Mouse (Mus musculus): ENCODE measurements around the gene Ndufv1. TPM values are rescaled to one million over a fixed set of nuclear protein-coding genes. Genes with fewer than 3 reads are reported as not detected.

The Ndufv1 gene
- polyA plus RNA-seq (2014; fragmentation: Illumina TruSeq; extraction: RNeasy Lipid Tissue Mini Kit (QIAGEN cat#74804); ENCODE audit: low replicate concordance), result 2.5 TPM

DNA sequence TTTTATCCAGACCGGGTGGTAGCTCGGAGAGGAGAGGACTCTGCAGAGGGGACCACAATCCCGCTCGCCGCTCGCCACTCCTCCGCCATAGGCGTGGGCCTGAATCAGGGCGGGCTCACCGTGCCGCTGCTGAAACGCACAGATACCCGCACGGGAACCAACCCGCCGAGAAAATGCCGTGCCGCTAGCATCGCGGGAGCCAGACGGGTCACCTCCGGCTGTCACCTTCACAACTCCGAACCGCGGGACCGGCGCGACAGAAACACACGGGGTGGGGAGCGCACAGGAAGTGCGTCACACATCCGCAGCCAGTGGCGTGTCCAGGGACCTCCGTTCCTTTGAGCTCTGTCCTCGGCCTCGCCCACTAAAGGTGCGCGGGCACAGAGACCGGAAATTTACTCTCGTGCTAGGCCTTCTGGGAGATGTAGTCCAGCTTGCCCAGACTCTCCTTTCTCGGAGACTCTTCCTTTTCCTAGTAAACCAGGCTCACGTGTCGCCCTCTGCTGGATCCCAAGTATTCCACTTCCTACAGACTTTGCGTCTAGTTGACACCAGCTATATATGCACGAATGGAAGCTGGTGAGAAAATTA, at the start of gene Ndufv1:
TSS of gene Ndufv1 (minus strand) at position 375 of the 591 bp plus-strand sequence.

DNA sequence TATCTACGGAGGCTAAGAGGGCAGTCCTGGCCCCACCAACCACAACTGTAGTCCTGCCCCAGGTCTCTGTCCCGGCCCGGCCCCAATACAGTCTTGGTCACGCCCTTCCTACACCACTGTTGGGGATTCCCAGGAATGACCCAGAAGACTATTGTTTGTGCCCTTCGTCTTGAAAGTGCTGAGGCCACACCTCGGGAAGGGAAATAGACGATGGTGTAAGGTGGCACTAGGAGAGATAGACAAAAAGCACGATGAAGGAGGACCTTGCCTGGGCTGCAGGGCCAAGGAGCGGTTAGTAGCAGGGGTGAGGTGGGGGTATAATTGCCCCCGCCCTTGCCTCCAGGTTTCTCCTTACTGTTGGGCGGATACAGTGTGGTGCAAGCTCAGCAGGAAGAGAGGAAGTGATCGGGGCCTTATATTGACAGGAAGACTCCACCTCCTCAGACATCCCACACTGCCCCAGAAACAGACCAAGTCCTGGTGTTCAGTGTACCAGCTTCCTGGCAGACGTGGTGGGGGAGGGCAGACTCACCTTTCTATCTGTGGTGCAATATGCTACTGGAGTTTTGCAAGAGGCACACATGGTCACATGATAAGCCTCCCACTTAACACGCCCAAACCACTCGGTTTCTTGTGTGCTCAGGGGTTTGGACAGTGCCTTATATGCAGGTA, 46.6 kb upstream of the Ndufv1 start, which contains the start of gene Gstp3:
TSS of gene Gstp3 (minus strand) at position 501 of the 672 bp plus-strand sequence.

GRCm38 (mm10) chr19:4045966-4046865, 33.6 kb upstream of the Ndufv1 start, which contains the start of gene Gstp2:
Gene Gstp2, minus strand, starts transcription at chr19:4046023.

DNA sequence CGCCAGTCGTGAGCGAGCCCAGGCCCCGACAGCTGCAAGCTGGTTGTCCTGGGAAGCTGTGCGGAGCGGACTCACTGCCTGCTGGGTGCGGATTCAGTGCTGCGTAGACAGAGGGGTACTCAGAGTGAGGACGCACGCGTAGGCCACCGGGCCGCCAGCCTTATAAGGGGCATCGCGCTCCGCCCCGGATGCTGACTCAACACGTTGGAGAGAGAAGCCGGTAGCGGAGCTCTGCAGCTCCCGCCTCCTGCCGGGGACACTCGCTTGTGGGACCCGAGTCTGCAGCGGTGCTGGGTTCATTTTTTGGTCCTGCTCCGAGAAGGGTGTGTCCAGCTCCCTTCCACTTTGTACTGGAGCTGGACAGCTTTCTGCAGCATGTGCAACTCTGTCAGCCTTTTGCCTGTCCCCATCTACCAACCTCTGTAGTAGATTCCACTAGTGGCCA, 25.2 kb upstream of the Ndufv1 start, which contains the start of gene Gstp1:
TSS of gene Gstp1 (minus strand) at position 198 of the 445 bp plus-strand sequence.

DNA sequence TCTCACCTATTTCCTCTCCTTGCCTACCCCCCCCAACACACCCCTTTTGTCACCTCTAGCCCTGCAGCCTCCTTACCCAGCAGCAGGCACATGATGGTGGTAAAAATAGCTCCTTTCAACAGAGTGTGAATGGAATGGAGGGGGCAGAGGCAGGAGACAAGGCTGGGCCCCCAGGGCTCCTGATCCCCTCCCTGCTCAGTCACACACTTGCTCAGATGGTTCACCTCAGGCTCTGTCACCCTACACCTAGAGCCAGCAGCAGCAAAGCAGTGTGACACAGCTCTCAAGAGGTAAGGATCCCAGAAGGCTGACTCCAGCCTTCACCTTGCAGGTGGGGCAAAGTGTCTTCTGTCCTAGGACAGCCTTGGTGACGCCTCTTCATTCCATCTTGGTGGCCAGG, 9.5 kb downstream of the Ndufv1 start, which contains the start of gene Doc2g:
TSS of gene Doc2g (plus strand) at position 202 of the 400 bp plus-strand sequence.

GRCm38 (mm10) chr19:4000119-4000900, 12.3 kb downstream of the Ndufv1 start, which contains the start of the genes Nudt8 and Gm49405:
Gene Nudt8, plus strand, starts transcription at chr19:4000580.
Gene Gm49405, plus strand, starts transcription at chr19:4000626.

GRCm38 (mm10) chr19:3992416-3992815, 20.2 kb downstream of the Ndufv1 start, which contains the start of gene Tbx10:
Gene Tbx10, plus strand, starts transcription at chr19:3992752.

GRCm38 (mm10) chr19:3986334-3986733, 26.3 kb downstream of the Ndufv1 start, which contains the start of gene Acy3:
Gene Acy3, plus strand, starts transcription at chr19:3986570.

GRCm38 (mm10) chr19:3972229-3972628, 40.4 kb downstream of the Ndufv1 start, which contains the start of gene Aldh3b2:
Gene Aldh3b2, plus strand, starts transcription at chr19:3972328.

DNA sequence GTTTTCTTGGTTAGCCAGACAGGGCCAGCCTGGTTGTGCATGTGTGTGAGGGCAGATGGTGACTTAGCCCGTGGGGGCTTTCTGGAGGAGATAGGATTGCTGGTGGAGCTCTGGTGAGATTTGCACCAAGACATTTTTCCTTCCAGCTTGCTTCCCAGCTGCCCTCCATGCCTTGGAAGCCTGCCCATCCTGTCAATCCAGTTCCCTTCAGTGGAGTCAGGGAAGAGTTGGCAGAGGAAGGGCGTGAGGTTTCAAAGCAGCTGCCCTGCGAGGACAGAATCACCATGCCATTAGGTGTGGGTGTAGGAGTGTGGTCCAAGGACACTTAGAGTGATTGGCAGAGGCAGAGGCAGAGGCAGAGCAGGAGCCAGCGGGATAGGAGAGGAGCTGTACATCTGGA, 54.1 kb downstream of the Ndufv1 start, which contains the start of gene Aldh3b3:
TSS of gene Aldh3b3 (plus strand) at position 176 of the 400 bp plus-strand sequence.

Other genes with a start within 250 kb of the Ndufv1 start
- 149 TPM for gene Kmt5b, start 245.4 kb downstream of the Ndufv1 start, polyA plus RNA-seq (2014; fragmentation: Illumina TruSeq; extraction: RNeasy Lipid Tissue Mini Kit (QIAGEN cat#74804); ENCODE audit: low replicate concordance)
- 266 TPM for gene Chka, start 161.0 kb downstream of the Ndufv1 start, polyA plus RNA-seq (2014; fragmentation: Illumina TruSeq; extraction: RNeasy Lipid Tissue Mini Kit (QIAGEN cat#74804); ENCODE audit: low replicate concordance)
- 1.8 TPM for gene Tcirg1, start 105.7 kb downstream of the Ndufv1 start, polyA plus RNA-seq (2014; fragmentation: Illumina TruSeq; extraction: RNeasy Lipid Tissue Mini Kit (QIAGEN cat#74804); ENCODE audit: low replicate concordance)
- 0.63 TPM for gene Ndufs8, start 100.0 kb downstream of the Ndufv1 start, polyA plus RNA-seq (2014; fragmentation: Illumina TruSeq; extraction: RNeasy Lipid Tissue Mini Kit (QIAGEN cat#74804); ENCODE audit: low replicate concordance)
- gene Aldh3b1, start 83.0 kb downstream of the Ndufv1 start, polyA plus RNA-seq (2014; fragmentation: Illumina TruSeq; extraction: RNeasy Lipid Tissue Mini Kit (QIAGEN cat#74804); ENCODE audit: low replicate concordance), result 1.9 TPM
- 0.33 TPM for gene Unc93b1, start 77.6 kb downstream of the Ndufv1 start, polyA plus RNA-seq (2014; fragmentation: Illumina TruSeq; extraction: RNeasy Lipid Tissue Mini Kit (QIAGEN cat#74804); ENCODE audit: low replicate concordance)
- gene Aldh3b3, start 54.2 kb downstream of the Ndufv1 start, polyA plus RNA-seq (2014; fragmentation: Illumina TruSeq; extraction: RNeasy Lipid Tissue Mini Kit (QIAGEN cat#74804); ENCODE audit: low replicate concordance), result not detected
- not detected for gene Aldh3b2, start 40.5 kb downstream of the Ndufv1 start, polyA plus RNA-seq (2014; fragmentation: Illumina TruSeq; extraction: RNeasy Lipid Tissue Mini Kit (QIAGEN cat#74804); ENCODE audit: low replicate concordance)
- gene Acy3, start 26.2 kb downstream of the Ndufv1 start, polyA plus RNA-seq (2014; fragmentation: Illumina TruSeq; extraction: RNeasy Lipid Tissue Mini Kit (QIAGEN cat#74804); ENCODE audit: low replicate concordance), result 5.0 TPM
- gene Tbx10, start 20.1 kb downstream of the Ndufv1 start, polyA plus RNA-seq (2014; fragmentation: Illumina TruSeq; extraction: RNeasy Lipid Tissue Mini Kit (QIAGEN cat#74804); ENCODE audit: low replicate concordance), result not detected
- not detected for gene Nudt8, start 12.2 kb downstream of the Ndufv1 start, polyA plus RNA-seq (2014; fragmentation: Illumina TruSeq; extraction: RNeasy Lipid Tissue Mini Kit (QIAGEN cat#74804); ENCODE audit: low replicate concordance)
- 0.19 TPM for gene Gm49405, start 12.2 kb downstream of the Ndufv1 start, polyA plus RNA-seq (2014; fragmentation: Illumina TruSeq; extraction: RNeasy Lipid Tissue Mini Kit (QIAGEN cat#74804); ENCODE audit: low replicate concordance)
- not detected for gene Doc2g, start 9.5 kb downstream of the Ndufv1 start, polyA plus RNA-seq (2014; fragmentation: Illumina TruSeq; extraction: RNeasy Lipid Tissue Mini Kit (QIAGEN cat#74804); ENCODE audit: low replicate concordance)
- gene Gstp1, start 25.2 kb upstream of the Ndufv1 start, polyA plus RNA-seq (2014; fragmentation: Illumina TruSeq; extraction: RNeasy Lipid Tissue Mini Kit (QIAGEN cat#74804); ENCODE audit: low replicate concordance), result 15.3 TPM
- 8.5 TPM for gene Gstp2, start 33.2 kb upstream of the Ndufv1 start, polyA plus RNA-seq (2014; fragmentation: Illumina TruSeq; extraction: RNeasy Lipid Tissue Mini Kit (QIAGEN cat#74804); ENCODE audit: low replicate concordance)
- not detected for gene Gstp3, start 46.8 kb upstream of the Ndufv1 start, polyA plus RNA-seq (2014; fragmentation: Illumina TruSeq; extraction: RNeasy Lipid Tissue Mini Kit (QIAGEN cat#74804); ENCODE audit: low replicate concordance)
- not detected for gene Cabp2, start 68.8 kb upstream of the Ndufv1 start, polyA plus RNA-seq (2014; fragmentation: Illumina TruSeq; extraction: RNeasy Lipid Tissue Mini Kit (QIAGEN cat#74804); ENCODE audit: low replicate concordance)
- 2.9 TPM for gene Cdk2ap2, start 84.4 kb upstream of the Ndufv1 start, polyA plus RNA-seq (2014; fragmentation: Illumina TruSeq; extraction: RNeasy Lipid Tissue Mini Kit (QIAGEN cat#74804); ENCODE audit: low replicate concordance)
- 0.93 TPM for gene Pitpnm1, start 87.2 kb upstream of the Ndufv1 start, polyA plus RNA-seq (2014; fragmentation: Illumina TruSeq; extraction: RNeasy Lipid Tissue Mini Kit (QIAGEN cat#74804); ENCODE audit: low replicate concordance)
- gene Aip, start 113.1 kb upstream of the Ndufv1 start, polyA plus RNA-seq (2014; fragmentation: Illumina TruSeq; extraction: RNeasy Lipid Tissue Mini Kit (QIAGEN cat#74804); ENCODE audit: low replicate concordance), result not detected
- gene Gpr152, start 127.0 kb upstream of the Ndufv1 start, polyA plus RNA-seq (2014; fragmentation: Illumina TruSeq; extraction: RNeasy Lipid Tissue Mini Kit (QIAGEN cat#74804); ENCODE audit: low replicate concordance), result not detected
- gene Cabp4, start 131.2 kb upstream of the Ndufv1 start, polyA plus RNA-seq (2014; fragmentation: Illumina TruSeq; extraction: RNeasy Lipid Tissue Mini Kit (QIAGEN cat#74804); ENCODE audit: low replicate concordance), result 0.71 TPM
- gene Coro1b, start 135.8 kb upstream of the Ndufv1 start, polyA plus RNA-seq (2014; fragmentation: Illumina TruSeq; extraction: RNeasy Lipid Tissue Mini Kit (QIAGEN cat#74804); ENCODE audit: low replicate concordance), result 9.9 TPM
- 1.9 TPM for gene Ptprcap, start 140.8 kb upstream of the Ndufv1 start, polyA plus RNA-seq (2014; fragmentation: Illumina TruSeq; extraction: RNeasy Lipid Tissue Mini Kit (QIAGEN cat#74804); ENCODE audit: low replicate concordance)
- gene Rps6kb2, start 150.5 kb upstream of the Ndufv1 start, polyA plus RNA-seq (2014; fragmentation: Illumina TruSeq; extraction: RNeasy Lipid Tissue Mini Kit (QIAGEN cat#74804); ENCODE audit: low replicate concordance), result 1.9 TPM
- gene Carns1, start 162.7 kb upstream of the Ndufv1 start, polyA plus RNA-seq (2014; fragmentation: Illumina TruSeq; extraction: RNeasy Lipid Tissue Mini Kit (QIAGEN cat#74804); ENCODE audit: low replicate concordance), result 0.67 TPM
- 0.56 TPM for gene Tbc1d10c, start 178.5 kb upstream of the Ndufv1 start, polyA plus RNA-seq (2014; fragmentation: Illumina TruSeq; extraction: RNeasy Lipid Tissue Mini Kit (QIAGEN cat#74804); ENCODE audit: low replicate concordance)
- gene Ppp1ca, start 179.3 kb upstream of the Ndufv1 start, polyA plus RNA-seq (2014; fragmentation: Illumina TruSeq; extraction: RNeasy Lipid Tissue Mini Kit (QIAGEN cat#74804); ENCODE audit: low replicate concordance), result 39.0 TPM
- 1.7 TPM for gene Rad9a, start 188.9 kb upstream of the Ndufv1 start, polyA plus RNA-seq (2014; fragmentation: Illumina TruSeq; extraction: RNeasy Lipid Tissue Mini Kit (QIAGEN cat#74804); ENCODE audit: low replicate concordance)
- 0.33 TPM for gene Clcf1, start 201.4 kb upstream of the Ndufv1 start, polyA plus RNA-seq (2014; fragmentation: Illumina TruSeq; extraction: RNeasy Lipid Tissue Mini Kit (QIAGEN cat#74804); ENCODE audit: low replicate concordance)
- not detected for gene AC109138.7, start 201.6 kb upstream of the Ndufv1 start, polyA plus RNA-seq (2014; fragmentation: Illumina TruSeq; extraction: RNeasy Lipid Tissue Mini Kit (QIAGEN cat#74804); ENCODE audit: low replicate concordance)
- not detected for gene Pold4, start 219.1 kb upstream of the Ndufv1 start, polyA plus RNA-seq (2014; fragmentation: Illumina TruSeq; extraction: RNeasy Lipid Tissue Mini Kit (QIAGEN cat#74804); ENCODE audit: low replicate concordance)

Data from small intestine, adult 10 weeks (tissue).